Mouse (Mus musculus) mouse trophoblast stem cell (cell line): ENCODE measurements around the gene Lamb1.

Source experiments
- in situ Hi-C, 2 experiments: fragments of 300-500 bp; cut with MseI, MboI; formaldehyde crosslinking; loops; 2 replicates in 1 of 2; 3 replicates in 1 of 2; pipeline ENCODE4 v1.15.1; 2025

Lamb1 gene

DNA sequence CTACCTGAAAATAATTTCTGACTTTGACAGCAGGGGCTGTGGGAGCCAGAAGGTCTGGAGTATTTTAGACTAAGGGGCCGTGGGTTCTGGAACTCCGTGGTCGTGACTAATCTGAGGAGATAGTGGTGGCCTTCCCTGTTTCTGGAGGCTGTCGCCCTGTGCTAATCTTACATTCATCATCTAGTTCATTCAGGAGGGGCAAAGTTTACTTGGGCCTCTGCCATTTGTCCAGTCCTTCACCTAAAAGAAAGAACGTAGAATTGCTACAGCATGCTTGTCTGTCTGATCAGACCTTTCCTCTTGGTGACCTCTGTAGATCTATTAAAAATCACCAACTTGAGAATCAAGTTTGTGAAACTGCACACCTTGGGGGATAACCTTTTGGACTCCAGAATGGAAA, 17.2 kb downstream of the Lamb1 start:
- in situ Hi-C loops: no loop called here

DNA sequence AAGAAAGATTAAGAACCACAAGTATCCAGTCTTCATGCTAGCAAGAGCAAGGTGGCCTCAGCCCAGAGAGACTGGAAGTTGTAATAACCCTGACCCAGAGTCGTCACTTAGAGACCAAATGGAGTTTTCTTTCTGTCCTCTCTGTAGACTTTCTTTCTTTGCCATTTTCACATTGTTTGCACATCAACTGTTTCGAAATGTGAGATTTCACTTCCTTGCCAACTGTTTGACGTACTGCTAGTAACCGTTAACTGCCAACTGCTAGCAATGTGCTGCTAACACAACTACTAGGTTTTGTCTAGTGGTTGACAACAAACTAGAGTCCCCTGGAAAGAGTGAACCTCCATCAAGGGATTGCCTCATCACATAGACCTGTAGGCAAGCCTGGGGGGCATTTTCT, 18.1 kb downstream of the Lamb1 start:
- in situ Hi-C loops: no loop called here

DNA sequence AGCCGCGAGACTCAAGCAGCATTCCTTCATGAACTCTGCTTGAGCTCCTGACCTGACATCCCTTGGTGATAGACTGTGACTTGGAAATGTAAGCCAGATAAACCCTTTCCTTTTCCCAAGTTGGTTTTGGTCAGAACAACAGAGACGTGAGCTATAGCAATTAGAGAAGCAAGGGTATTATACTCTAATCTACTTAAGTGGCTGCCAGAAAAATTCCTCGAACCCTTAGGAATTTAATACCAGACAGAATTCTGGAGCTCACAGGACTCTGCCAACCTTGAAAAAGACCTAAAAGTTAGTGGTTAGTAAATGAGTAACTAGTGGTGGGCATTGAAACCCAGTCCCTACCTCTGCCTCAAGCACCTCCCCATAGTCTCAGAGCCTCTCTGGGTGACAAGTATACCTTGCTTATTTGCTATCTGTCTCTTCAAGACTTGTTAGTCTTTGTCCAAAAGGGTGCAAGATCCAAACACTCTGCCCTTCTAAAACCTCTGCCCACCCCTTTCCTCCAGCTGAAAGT, 18.6 kb downstream of the Lamb1 start:
- in situ Hi-C loops: no loop called here

DNA sequence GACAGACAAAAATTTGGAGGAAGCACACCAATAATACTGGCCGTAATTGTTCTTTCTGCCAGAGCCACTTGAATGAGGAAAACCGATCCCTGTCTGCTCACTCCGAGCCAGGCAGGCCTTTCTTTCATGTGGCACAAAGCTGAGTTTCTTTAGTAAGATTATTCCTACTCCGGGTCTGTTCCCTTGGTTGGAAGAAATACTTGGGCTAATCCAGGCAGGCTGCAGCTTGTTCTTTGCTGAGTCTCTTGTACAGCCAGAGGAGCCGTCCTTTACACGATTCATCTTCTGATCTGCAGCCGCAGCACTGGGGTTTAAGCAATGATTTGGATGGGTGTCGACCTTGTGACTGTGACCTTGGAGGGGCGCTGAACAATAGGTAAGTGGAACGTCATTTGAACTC, 24.0 kb downstream of the Lamb1 start:
- in situ Hi-C loops: no loop called here

DNA sequence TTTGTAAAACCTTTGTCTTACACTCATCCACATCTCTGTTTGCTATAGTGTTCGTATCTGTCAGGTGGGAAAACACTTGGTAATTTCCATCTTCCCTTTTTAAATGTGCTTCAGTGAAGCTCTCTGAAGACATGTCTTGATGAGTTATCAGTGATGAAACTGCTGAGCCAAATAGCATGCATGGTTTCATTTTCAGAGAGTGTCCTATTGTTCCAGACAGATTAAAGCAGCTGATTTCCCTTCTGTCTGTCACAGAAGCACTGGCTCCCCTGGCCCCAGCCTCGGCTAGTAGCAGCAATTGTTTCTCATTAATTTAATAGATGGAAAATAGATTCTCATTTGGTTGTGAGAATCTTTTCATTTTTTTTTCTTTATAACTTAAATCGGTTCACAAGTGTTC, 25.9 kb downstream of the Lamb1 start:
- in situ Hi-C loops: no loop called here

DNA sequence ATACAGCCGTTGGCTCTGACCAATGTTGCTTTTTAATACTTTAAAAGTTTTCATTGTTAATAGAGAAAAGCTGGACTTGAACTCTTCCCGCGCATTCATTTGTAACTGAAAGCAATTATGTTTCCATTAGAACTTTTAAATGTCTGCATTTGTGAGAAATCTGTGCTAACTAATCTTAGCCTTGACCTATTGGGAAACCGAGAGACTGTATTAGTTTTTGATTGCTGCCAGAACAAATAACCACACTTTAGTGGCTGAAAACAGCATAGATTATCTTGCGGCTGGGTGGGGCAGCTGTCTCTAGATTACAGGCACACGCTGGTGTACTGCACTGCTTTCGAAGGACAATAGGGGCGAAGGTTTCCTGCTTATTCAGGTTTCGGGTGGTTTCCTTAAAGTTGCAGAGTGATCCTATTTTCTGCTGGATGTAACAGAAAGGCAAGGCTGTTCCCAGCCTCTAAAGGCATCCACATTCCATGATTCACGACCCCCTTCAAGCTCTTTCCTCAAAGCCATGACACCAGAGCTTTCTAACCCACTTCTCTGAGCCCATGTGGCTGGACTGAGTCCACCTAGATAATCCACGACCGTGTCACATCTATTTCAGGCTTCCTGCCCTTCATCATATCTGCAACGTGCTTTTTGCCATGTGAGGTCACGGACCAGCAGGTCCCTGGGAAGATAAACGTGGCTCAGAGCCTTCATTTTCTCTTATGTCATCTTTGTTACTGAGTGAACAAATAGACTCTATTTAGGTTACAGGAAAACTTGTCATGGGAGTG, 28.5 kb downstream of the Lamb1 start:
- in situ Hi-C loops: no loop called here

DNA sequence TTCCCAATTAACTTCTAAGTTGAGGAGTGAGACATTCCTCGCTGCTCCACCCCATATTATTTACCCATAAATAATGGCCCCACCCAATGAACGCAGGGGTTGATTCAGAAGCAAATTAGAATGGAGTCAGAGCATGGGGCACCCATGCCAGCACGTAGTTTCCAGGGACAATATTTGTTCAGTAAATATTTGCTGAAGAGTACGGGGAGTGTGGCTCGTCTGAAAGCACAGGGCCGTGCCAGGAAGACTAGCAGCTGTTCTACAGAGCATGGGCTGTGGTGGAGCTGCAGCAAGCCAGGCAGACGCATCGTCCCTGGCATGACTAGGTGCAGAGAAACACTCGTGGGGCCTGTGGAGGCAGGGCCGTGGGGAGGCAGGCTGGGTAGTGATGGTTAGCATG, 29.5 kb downstream of the Lamb1 start:
- in situ Hi-C loops: no loop called here

DNA sequence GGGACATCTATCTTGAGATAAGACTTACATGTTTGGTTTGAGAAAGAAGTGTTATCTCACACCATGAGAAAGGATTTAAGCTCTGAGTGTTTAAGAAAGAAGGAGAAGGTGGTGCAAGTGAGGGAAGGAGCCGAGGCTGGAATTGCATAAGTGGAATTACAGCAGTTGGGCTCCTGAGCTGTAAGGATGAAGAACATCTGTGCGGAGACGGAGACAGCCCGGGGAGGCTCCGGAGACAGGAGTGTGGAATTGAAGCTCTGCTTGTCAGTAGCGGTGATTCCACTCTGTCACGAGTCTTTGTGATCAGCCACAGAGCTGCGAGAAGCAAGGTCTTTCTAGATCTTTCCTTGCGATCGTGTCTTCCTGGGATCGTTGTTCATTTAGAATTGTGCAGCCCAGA, 30.0 kb downstream of the Lamb1 start:
- in situ Hi-C loops: no loop called here

DNA sequence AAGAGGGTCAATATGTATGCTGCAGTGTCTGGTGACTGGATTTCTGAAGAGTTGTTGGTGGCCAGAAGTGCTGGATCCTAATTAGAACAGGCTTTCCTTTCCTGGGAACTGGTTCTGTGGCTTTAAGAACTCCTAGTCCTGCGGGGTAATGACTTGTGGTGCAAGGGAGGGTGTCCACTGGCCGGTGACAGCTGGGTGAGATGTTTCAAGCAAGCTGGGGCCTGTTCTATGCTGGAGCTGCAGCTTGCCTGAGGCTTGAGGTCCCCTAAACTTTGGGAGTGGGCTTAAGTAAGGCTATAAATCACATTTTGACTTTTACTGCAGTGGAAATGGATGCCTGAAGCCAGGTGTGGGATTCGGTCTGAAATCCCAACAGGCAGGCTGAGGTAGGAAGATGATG, 30.5 kb downstream of the Lamb1 start:
- in situ Hi-C loops: no loop called here

DNA sequence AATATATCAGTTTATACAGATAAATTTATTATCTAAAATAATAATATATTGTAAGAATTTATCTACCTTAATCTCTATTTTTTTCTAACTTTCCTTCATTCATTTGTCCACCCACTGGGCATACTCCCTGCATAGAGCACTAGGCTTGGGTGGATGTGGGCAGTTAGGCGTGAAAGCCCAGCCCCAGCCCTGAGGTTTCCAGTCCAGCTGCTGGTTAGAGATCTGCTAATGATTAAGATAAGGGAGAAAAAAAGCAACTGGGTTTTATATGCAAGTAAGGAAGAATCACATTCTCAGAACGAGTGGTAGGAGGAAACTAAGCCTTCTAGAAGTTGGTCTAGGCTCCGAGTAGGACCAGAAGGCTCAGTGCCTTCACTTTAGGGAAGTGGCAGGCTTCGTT, 31.1 kb downstream of the Lamb1 start:
- in situ Hi-C loops: no loop called here

DNA sequence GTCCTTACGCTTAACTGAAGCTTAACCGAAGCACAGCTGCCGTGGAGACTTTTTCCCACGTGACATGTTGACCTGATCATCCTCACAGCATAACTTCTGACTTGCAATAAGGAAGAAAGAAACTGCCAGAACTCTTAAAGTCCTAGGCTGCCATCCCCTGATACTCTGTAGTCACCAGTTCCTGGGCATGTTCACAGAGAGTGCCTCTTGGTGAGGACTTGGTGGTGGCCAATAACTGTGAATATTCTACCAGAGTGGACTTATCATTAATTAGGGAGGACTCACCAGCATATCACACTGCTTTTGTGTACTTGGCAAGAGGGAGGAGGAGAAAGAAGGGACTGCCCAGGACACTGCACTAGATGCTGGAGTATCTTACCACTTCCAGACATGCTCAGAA, 33.1 kb downstream of the Lamb1 start:
- in situ Hi-C loops: no loop called here

DNA sequence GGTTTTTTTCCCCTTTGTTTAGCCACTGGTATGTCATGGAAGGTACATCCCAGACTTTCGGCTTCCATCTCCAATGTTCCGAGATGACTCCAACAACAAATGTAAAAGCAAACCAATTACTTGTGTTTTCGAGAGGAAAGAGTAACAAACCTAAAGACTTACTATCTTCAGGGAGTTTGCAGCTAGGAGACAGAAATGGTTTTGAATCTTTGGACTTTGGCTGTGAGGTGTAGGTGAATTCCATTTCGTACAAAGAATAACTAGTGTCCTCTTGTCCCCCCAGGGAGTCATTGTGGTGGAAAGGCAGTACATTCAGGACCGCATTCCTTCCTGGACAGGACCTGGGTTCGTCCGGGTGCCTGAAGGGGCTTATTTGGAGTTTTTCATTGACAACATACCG, 33.5 kb downstream of the Lamb1 start:
- in situ Hi-C loops: no loop called here

DNA sequence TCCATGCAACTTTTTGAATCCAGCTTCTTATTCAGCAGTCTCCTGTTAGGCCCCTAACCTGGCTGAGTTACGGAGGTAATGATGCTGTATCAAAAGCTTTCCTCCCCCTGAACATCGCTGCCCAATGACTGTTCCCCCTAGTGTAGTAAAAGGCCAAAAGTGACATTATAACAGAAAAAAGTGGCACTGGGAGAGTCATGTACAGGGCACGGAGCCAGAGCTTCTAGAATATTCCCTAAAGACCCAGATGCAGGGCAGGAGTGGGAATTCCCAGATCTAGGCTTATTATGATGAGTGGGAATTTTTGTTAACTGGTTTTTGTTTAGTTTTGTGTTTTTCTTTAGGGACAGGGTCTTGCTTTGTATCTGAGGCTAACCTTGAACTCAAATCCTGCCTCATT, 34.1 kb downstream of the Lamb1 start:
- in situ Hi-C loops: no loop called here

DNA sequence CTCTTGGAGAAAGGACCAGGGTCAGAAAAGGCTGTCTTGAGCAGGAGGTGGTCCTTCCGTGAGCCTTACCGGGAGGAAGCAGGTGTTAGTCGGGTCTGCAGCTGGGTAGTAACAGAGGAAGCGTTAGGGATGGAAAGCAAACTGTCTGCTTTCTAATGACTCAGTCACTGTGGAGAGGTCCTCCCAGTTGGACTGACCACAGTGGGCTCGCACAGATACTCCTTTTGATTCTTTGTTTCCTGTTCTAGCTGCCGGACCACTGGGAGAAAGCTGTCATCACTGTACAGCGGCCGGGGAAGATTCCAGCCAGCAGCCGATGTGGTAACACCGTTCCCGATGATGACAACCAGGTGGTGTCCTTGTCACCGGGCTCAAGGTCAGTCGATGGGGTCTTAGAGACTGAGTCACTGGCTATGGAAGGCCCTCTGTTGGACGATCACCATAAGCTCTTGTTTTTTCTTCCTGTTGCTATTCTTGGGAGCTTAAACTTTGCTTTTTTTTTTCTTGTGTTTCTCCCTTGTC, 34.7 kb downstream of the Lamb1 start:
- in situ Hi-C loops: no loop called here

DNA sequence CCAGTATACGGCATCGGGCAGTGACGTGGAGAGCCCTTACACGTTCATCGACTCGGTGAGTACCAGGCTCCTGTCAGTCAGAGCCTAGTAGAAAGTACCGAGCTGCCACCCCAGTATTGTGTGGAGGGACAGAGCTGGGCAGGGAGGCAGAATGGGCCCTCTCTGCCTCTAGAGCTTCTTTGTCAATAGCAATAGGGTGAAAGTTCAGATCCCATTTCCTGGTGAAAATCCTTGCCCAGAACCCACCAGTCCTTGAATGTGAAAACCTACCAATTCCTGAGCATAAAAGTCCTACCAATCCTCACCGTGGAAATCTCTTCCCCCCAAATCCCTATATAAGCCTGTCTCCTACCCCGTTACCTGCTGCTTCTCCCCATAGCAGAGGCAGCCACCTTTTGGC, 35.2 kb downstream of the Lamb1 start:
- in situ Hi-C loops: no loop called here

DNA sequence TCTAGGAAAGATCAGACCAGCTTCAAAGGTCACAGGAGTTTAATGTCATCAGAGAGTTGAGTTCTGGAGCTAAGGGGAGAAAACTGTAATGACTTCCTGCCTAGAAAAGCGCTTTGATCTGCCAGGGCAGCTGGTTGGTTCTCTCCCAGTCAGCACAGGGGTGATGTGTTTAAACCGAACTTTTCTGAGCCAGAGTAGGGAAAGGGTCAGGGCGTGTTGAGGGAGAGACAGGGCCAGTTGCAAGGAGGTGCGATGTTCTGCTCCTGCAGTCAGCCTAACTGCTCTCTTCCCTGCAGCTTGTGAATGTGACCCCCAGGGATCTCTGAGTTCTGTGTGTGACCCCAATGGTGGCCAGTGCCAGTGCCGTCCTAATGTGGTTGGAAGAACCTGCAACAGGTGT, 37.2 kb downstream of the Lamb1 start:
- in situ Hi-C loops: no loop called here

DNA sequence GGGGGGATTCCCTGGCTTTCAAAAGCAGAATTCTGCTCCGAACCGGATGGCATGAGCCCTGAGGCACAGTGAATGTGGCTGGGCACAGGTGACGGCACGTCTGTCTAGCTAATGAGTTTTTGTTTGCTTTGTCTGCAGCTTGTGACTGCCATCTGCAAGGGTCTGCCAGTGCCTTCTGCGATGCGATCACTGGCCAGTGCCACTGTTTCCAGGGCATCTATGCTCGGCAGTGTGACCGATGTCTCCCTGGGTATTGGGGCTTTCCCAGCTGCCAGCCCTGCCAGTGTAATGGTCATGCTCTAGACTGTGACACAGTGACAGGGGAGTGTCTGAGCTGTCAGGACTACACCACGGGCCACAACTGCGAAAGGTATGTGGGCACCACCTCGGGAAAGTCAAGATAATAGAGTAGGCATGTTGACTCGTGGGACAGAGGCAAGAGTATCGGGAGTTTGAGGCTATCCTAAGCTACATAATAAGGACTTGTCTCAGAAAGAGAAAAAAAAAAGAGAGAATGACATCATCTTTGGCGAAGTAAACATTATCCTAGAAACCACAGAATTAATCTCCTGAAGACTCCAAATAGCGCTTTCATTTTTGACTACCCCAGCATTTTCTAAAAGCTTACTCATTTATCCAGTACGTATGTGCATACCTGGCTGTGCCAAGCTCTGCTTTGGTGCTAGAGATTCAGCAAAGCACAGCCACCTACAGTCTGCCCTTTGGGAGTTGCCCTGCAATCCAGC, 37.9 kb downstream of the Lamb1 start:
- in situ Hi-C loops: no loop called here

DNA sequence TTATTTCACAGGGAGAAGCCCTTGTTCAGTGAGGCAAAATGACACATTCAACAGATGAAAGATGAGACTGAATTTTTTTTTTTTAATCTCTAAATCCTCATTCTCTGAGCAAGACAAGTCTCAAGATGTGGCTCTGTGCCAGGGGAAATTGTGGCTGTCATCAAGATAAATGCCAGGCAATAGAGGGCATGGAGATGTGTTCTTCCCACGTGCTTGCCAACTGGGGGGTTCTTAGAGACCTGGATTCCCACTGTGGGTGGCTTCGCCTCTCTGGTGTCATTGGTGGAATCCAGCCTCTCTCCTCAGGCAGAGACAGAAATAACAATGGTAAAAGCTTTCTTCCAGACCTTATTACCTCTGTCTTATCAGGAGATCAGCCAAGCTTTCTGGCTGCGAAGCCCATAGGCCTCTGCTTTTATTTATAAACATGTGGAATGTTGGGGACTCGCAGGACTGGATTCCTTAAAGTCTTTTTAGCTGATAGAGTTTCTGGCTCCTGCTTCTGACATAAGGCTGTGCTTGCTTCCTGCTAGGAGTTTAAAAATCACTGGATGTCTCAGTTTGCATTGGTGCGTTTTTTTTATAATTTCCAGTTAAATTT, 41.1 kb downstream of the Lamb1 start:
- in situ Hi-C loops: no loop called here

DNA sequence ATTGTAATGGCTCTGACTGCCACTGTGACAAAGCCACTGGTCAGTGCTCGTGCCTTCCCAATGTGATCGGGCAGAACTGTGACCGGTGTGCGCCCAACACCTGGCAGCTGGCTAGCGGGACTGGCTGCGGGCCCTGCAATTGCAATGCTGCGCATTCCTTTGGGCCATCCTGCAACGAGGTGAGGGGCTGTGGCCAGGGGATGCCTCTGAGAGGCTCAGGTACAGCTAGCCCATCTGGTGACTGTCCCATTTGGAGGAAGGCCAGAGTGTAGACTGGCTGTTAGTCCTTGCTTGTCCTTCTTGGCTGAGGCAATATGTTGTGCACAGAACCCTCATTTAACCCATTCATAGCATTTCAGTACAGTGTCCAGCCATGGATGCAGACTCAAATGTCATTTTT, 42.0 kb downstream of the Lamb1 start:
- in situ Hi-C loops: no loop called here

DNA sequence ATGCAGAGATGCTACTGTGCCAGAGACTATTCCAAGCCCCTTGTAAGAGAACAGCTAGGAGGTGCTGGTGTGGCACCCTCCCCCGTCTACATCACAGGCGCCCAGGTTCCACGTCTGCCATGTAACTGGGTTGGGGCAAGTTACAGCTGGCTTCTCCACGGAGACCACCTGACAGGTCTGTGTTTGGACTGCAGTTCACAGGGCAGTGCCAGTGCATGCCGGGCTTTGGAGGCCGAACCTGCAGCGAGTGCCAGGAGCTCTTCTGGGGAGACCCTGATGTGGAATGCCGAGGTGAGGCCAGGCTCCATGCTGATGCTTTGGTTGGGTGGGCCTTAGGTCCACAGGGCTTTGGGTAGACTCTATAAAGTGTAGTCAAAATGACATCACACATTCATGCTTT, 42.7 kb downstream of the Lamb1 start:
- in situ Hi-C loops: no loop called here

DNA sequence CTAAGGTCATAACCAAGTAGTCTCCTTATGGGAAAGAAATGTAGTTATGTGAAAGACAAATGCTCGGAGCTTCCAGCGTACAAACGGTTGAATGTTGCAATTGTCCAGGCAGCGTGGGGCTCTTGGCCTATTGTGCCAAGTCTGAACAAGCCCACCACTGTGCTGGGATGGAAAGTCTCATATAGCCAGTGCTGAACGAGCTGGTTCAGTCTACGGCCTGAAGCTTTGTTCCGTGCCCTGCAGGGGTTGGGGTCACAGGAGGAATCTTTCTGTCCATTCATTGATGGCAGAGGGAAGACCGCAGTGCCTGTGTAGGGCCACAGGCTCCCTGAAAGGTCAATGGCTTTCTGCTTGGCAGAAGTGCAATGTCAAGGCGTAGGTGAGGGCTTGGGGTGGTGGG, 45.7 kb downstream of the Lamb1 start:
- in situ Hi-C loops: no loop called here

DNA sequence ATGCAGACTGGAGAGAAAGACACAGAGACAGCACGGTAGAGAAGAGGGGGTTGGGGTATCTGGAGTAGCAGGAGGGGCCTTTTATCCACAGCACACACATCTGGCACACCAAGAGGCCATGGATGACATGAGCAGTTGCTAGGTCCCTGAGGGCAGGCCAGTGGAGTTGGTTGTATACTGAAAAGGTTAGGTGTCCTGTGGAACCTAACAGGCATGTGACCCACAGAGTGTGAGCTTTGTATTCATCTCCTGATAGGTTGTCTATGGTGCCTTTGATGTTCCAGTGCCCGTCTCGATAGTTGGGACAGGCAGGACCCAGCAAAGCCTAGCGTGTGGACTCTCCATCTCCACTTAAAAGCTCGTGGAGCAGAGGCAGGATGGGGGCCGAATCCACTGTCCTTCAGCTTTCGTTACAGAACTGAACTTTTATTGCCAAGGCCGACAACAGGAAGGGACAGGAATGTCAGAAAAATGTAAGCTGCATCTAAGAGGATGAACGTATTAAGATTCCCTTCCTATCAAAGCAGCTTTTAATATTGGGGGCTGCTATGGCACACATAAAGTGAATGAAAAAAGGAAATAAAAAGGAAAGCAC, 46.7 kb downstream of the Lamb1 start:
- in situ Hi-C loops: no loop called here
